Mouse (Mus musculus) ES-E14 (cell line): ENCODE measurements around the gene Mdk.

Experiments used
- HCFC1 ChIP-seq: IDR thresholded peaks from 2 replicates; pipeline ENCODE4 v1.6.1; 2012; ENCODE audit warnings: low read length, inconsistent platforms, borderline replicate concordance; ENCODE audit not compliant: insufficient read depth
- MAFK ChIP-seq: IDR thresholded peaks from 2 replicates; pipeline ENCODE4 v1.6.1; 2014; ENCODE audit warnings: mild to moderate bottlenecking, low read depth, low read length, inconsistent platforms; ENCODE audit not compliant: insufficient read depth
- ZC3H11A ChIP-seq: IDR thresholded peaks from 2 replicates; pipeline ENCODE4 v1.6.1; 2012; ENCODE audit warnings: low read depth, mild to moderate bottlenecking, inconsistent platforms, low read length, borderline replicate concordance

GRCm38 (mm10) chr2:91962864-91963401 is 30.8 kb upstream of the Mdk start:
- TF ChIP-seq ZC3H11A, result no peak
- TF ChIP-seq HCFC1, result no peak
- no peak for TF ChIP-seq MAFK
